Mouse (Mus musculus): ENCODE results near the gene Npr3. TPM values are rescaled to one million over a fixed set of nuclear protein-coding genes. Genes with fewer than 3 reads are reported as not detected.
A peak's percentile ranks its signal among the peaks of the same experiment; 100 is the strongest.

Npr3 gene
- polyA plus RNA-seq, 1 experiment from 2014 or later, result 8.1 TPM

GRCm38 (mm10) chr15:11906021-11906570, 991 bp downstream of the Npr3 start:
- Histone ChIP-seq H3K36me3 (no peaks in the 10 kb centered on the region), H3K9me3 (no peaks in the 10 kb centered on the region), H3K27ac (peak overlapping the region; percentile 80), H3K4me3 (replicated peaks) (peak overlapping the region; percentile 64), H3K9ac (peak overlapping the region; percentile 63), H3K4me2 (replicated peaks) (peak overlapping the region; percentile 98), H3K27me3 (replicated peaks) (peaks cover 31% of the 10 kb centered on the region), H3K4me1 (replicated peaks) (peaks cover 21% of the 10 kb centered on the region)
- peak; percentile 39 for ATAC-seq
- under 1% methylated on average over 35 of the region's 36 CpGs for WGBS

DNA sequence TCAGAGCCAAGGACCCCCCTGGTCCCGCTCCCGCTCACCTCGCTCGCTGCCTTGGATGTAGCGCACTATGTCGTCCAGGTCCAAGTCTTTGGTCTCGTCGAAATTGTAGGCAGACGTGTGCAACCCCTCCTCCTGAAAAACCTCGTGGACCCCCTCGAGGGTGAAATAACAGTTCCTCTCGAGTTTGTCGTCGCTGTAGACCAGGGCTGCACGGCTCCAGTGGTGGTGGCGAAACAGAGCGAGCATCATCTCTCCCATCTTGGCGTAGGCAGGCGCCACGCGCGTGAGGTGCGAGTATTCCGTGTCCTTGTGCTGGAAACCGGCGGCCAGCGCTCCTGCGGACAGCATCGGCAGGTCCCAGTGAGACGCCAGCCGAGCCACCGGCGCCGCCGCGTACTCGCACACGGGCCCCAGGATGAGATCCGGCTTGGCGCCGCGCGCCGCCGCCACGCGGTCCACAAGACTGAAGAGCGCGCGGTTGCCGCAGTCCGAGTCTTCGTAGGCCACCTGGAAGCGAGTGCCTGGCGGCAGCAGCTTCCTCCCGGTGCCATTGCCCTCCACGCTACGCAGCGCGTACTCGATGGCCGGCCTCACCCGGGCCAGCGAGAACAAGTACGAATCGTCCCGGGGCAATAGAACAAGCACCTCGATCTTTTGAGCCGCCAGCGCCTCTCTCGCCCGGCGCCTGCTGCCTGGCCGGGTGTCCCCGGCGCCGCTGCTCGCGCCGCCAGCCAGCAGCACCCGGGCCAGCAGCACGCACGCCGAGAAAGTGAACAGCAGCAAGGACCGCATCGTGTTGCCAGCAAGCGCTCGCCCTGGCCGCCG, 2.0 kb downstream of the Npr3 start:
- no peaks in the 10 kb centered on the region for H3K36me3 ChIP-seq
- peaks cover 21% of the 10 kb centered on the region for H3K4me1 ChIP-seq (replicated peaks)
- H3K4me3 ChIP-seq (replicated peaks), result peak overlapping the region; percentile 64
- H3K9me3 ChIP-seq, result no peaks in the 10 kb centered on the region
- WGBS, result under 1% methylated on average over 90 of the region's 90 CpGs
- peak; percentile 39 for ATAC-seq
- peak overlapping the region; percentile 66 for H3K9ac ChIP-seq
- H3K27ac ChIP-seq, result peak overlapping the region; percentile 62
- H3K27me3 ChIP-seq (replicated peaks), result peaks cover 31% of the 10 kb centered on the region
- peak overlapping the region; percentile 98 for H3K4me2 ChIP-seq (replicated peaks)

- Histone ChIP-seq H3K9ac (peak overlapping the region; percentile 66), H3K27ac (peak overlapping the region; percentile 62), H3K4me1 (replicated peaks) (peaks cover 21% of the 10 kb centered on the region), H3K4me3 (replicated peaks) (peak overlapping the region; percentile 64), H3K36me3 (no peaks in the 10 kb centered on the region), H3K27me3 (replicated peaks) (peaks cover 31% of the 10 kb centered on the region), H3K4me2 (replicated peaks) (peak overlapping the region; percentile 98), H3K9me3 (no peaks in the 10 kb centered on the region)
- peak; percentile 55 for ATAC-seq
- WGBS, result under 1% methylated on average over 48 of the region's 48 CpGs
Measured at GRCm38 (mm10) chr15:11904043-11904847, 2.8 kb downstream of the Npr3 start.

DNA sequence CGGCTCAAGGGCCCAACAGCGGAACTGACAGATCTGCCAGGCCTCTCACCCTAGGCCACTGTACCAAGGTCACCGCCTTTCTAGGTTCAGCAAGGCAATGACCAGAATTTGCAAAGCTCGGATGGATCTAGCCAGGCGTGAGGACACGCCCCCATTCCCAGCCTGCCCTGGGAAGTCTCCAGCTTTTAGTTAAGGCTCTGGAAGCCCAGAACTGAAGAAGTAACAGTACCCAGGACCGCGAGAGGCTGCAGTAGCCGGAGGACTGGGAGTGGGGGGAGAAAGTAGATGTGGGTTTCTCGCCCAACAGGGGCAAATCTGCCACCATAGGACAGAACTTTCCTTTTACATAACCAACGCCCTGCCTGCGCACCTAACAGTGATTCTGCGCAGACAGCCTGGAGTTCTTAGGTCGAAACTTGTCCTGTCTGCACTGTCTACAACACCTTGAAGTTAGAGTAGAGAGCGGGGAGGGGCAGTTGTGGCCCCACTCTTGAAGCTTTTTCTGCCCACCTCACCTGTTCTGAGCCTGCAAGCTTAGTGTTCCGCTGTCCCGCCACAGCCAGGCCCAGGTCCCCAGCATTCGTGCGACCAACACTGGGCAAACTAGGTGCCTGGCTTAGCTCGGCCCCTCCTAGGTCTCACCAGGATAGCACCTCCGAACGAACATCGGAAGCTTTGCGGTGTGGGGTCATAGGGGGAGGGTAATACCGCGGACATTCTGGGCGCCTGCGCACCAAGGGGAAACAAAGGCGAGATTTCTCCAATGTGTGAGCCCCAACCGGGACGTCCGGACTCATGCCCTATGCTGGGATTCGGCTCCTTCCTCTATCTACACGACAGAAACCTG, 3.7 kb downstream of the Npr3 start:
- 0 out of 2 replicates have a peak, but pooled peaks have one; percentile 16 for ATAC-seq
- peaks cover 31% of the 10 kb centered on the region for H3K27me3 ChIP-seq (replicated peaks)
- H3K9ac ChIP-seq, result peak overlapping the region; percentile 66
- H3K4me1 ChIP-seq (replicated peaks), result peaks cover 21% of the 10 kb centered on the region
- peak overlapping the region; percentile 64 for H3K4me3 ChIP-seq (replicated peaks)
- no peaks in the 10 kb centered on the region for H3K36me3 ChIP-seq
- H3K4me2 ChIP-seq (replicated peaks), result peak overlapping the region; percentile 98
- WGBS, result 8% methylated on average over 34 of the region's 34 CpGs
- no peaks in the 10 kb centered on the region for H3K9me3 ChIP-seq
- peak overlapping the region; percentile 62 for H3K27ac ChIP-seq

GRCm38 (mm10) chr15:11897617-11898016, 9.5 kb downstream of the Npr3 start:
- H3K27me3 ChIP-seq (replicated peaks), result no peaks in the 10 kb centered on the region
- 86% methylated on average over 8 of the region's 8 CpGs for WGBS
- peak; percentile 83 for ATAC-seq

GRCm38 (mm10) chr15:11897162-11897561, 9.9 kb downstream of the Npr3 start:
- Histone ChIP-seq H3K4me1 (replicated peaks) (0 out of 2 replicates have a peak, but pooled peaks cover 3% of the 10 kb centered on the region), H3K9ac (no peak overlapping the region), H3K9me3 (no peaks in the 10 kb centered on the region), H3K36me3 (no peaks in the 10 kb centered on the region), H3K4me2 (replicated peaks) (no peak overlapping the region), H3K27me3 (replicated peaks) (no peaks in the 10 kb centered on the region), H3K27ac (no peak overlapping the region), H3K4me3 (replicated peaks) (no peak overlapping the region)
- 74% methylated on average over 5 of the region's 5 CpGs for WGBS
- no peak; the same call in 1 of the 2 replicates for ATAC-seq

More at GRCm38 (mm10) chr15:11897617-11898016, 9.5 kb downstream of the Npr3 start:
- no peak overlapping the region for H3K9ac ChIP-seq
- no peaks in the 10 kb centered on the region for H3K36me3 ChIP-seq
- H3K4me1 ChIP-seq (replicated peaks), result 0 out of 2 replicates have a peak, but pooled peaks cover 3% of the 10 kb centered on the region
- H3K4me2 ChIP-seq (replicated peaks), result no peak overlapping the region
- H3K27ac ChIP-seq, result no peak overlapping the region
- H3K4me3 ChIP-seq (replicated peaks), result no peak overlapping the region
- H3K9me3 ChIP-seq, result no peaks in the 10 kb centered on the region

GRCm38 (mm10) chr15:11893969-11894368, 13.1 kb downstream of the Npr3 start:
- Histone ChIP-seq H3K36me3 (no peaks in the 10 kb centered on the region), H3K4me1 (replicated peaks) (0 out of 2 replicates have a peak, but pooled peaks cover 3% of the 10 kb centered on the region), H3K27ac (no peak overlapping the region), H3K4me3 (replicated peaks) (no peak overlapping the region), H3K4me2 (replicated peaks) (no peak overlapping the region), H3K9me3 (no peaks in the 10 kb centered on the region), H3K27me3 (replicated peaks) (no peaks in the 10 kb centered on the region), H3K9ac (no peak overlapping the region)
- peak; percentile 66 for ATAC-seq
- 16% methylated on average over 9 of the region's 9 CpGs for WGBS

DNA sequence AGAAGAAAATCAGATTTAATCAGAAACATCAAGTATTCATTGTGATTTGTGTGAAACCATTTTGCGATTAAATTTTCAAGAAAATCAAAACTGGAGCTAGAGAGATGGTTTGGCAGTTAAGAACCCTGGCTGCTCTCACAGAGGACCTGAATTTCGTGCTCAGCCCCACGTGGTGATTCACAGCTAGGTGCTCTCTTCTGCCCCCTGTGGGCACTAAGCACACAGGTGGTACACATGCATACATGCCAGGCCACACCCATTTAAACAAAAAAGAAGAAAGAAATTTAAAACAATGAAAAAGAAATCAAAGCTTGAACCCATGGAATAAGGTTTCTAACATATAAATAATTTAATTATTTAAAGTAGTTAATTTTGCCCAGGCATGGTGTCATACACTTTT, 15.7 kb downstream of the Npr3 start:
- no peak for ATAC-seq
- WGBS, result 73% methylated on average over 3 of the region's 3 CpGs
- no peak overlapping the region for H3K4me2 ChIP-seq (replicated peaks)
- no peaks in the 10 kb centered on the region for H3K36me3 ChIP-seq
- H3K4me3 ChIP-seq (replicated peaks), result no peak overlapping the region
- H3K9ac ChIP-seq, result no peak overlapping the region
- H3K9me3 ChIP-seq, result no peaks in the 10 kb centered on the region
- H3K27me3 ChIP-seq (replicated peaks), result no peaks in the 10 kb centered on the region
- 0 out of 2 replicates have a peak, but pooled peaks cover 3% of the 10 kb centered on the region for H3K4me1 ChIP-seq (replicated peaks)
- no peak overlapping the region for H3K27ac ChIP-seq

DNA sequence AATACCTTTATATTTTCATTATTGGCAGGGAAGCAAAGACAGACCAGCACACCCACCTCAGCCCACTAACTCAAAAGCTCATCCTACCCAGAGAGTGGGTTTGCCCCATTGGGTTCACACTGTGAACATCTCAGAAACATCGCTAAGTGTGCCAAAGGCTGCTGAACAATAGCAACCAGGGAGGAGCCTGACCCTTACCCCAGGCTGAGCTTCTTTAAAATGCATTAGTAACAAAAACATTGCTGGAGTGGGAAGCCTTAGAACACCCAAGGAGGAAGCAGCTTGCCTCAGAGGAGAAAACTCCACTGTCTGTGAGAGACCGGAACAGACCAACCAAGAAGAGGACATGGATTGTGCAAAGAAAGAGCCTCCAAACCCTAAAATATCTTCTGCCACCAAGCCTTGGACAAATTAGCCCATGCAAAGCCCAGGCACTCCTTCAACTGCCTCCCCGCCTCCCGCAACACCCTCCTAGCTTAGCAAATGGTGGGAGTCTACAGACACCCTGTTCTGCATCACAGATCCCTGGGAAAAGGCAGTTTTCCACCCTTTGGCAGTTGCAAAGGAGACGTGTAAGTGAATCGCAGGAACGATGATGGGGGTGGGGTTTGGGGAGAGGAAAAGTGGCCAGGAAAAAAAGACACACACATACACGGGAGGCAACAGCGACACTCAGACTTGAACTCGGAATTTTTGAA, 24.4 kb downstream of the Npr3 start:
- WGBS, result 68% methylated on average over 10 of the region's 10 CpGs
- Histone ChIP-seq H3K4me1 (replicated peaks) (no peaks in the 10 kb centered on the region), H3K4me2 (replicated peaks) (no peak overlapping the region), H3K27ac (no peak overlapping the region), H3K36me3 (no peaks in the 10 kb centered on the region), H3K4me3 (replicated peaks) (no peak overlapping the region), H3K9me3 (no peaks in the 10 kb centered on the region), H3K9ac (no peak overlapping the region), H3K27me3 (replicated peaks) (no peaks in the 10 kb centered on the region)
- ATAC-seq, result no peak

DNA sequence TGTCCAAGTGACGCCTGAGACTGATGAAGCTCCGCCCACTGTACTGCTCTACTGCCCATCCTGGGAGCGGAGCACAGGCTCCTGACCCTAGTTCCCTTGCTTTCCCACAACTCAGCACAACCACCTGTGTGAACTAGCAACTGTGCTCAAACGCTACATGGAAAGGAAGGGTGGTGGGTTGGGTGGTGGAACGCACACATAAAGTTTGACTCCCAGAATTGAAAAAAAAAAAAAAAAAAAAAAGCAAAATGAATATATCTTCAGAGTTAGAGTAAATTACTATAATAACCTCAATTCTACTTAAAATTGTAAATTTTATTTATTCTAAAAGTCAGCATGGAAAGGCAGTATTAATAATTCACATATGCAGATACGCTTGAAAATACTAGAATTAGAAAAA, 25.3 kb downstream of the Npr3 start:
- H3K27me3 ChIP-seq (replicated peaks), result no peaks in the 10 kb centered on the region
- no peak overlapping the region for H3K9ac ChIP-seq
- no peak overlapping the region for H3K27ac ChIP-seq
- no peak overlapping the region for H3K4me2 ChIP-seq (replicated peaks)
- no peaks in the 10 kb centered on the region for H3K9me3 ChIP-seq
- WGBS, result 89% methylated on average over 6 of the region's 6 CpGs
- no peaks in the 10 kb centered on the region for H3K36me3 ChIP-seq
- H3K4me1 ChIP-seq (replicated peaks), result no peaks in the 10 kb centered on the region
- H3K4me3 ChIP-seq (replicated peaks), result no peak overlapping the region
- ATAC-seq, result no peak

GRCm38 (mm10) chr15:11878334-11878733, 28.8 kb downstream of the Npr3 start:
- H3K4me3 ChIP-seq (replicated peaks), result no peak overlapping the region
- ATAC-seq, result no peak
- H3K27ac ChIP-seq, result no peak overlapping the region
- H3K36me3 ChIP-seq, result no peaks in the 10 kb centered on the region
- no peaks in the 10 kb centered on the region for H3K9me3 ChIP-seq
- H3K4me1 ChIP-seq (replicated peaks), result no peaks in the 10 kb centered on the region
- no peaks in the 10 kb centered on the region for H3K27me3 ChIP-seq (replicated peaks)
- whole genome bisulfite sequencing, result 95% methylated on average over 1 of the region's 1 CpGs
- no peak overlapping the region for H3K4me2 ChIP-seq (replicated peaks)
- no peak overlapping the region for H3K9ac ChIP-seq
